Mouse (Mus musculus) layer of hippocampus, adult 2 months (tissue): ENCODE results near the gene Slc13a5. TPM values are rescaled to one million over a fixed set of nuclear protein-coding genes. Genes with fewer than 3 reads are reported as not detected.

Experiments used
- DNase-seq, 2 experiments: peaks; one replicate each; pipeline ENCODE4 v3.0.0; 2022; ENCODE audit warnings: low spot score in 2 of 2
- H3K27ac ChIP-seq: fragments of 200-600 bp; 2 replicates; pipeline ENCODE4 v1.8.1; 2022
- H3K4me3 ChIP-seq: fragments of 200-600 bp; 2 replicates; pipeline ENCODE4 v1.8.1; 2022; ENCODE audit warnings: mild to moderate bottlenecking
- CTCF ChIP-seq: fragments of 200-600 bp; conservative IDR thresholded peaks from 2 replicates; pipeline ENCODE4 v1.8.1; 2022; ENCODE audit warnings: antibody characterized with exemption, mild to moderate bottlenecking, moderate library complexity
- total RNA-seq, 2 experiments: library from RNA; stranded (reverse); gene quantifications; 2 replicates each; pipeline ENCODE4 v1.2.3; 2021

The Slc13a5 gene
- total RNA-seq, 2 experiments from 2014 or later = 6.6 to 7.5 TPM

- no peak for DNase-seq
- Histone ChIP-seq H3K4me3 (no peak overlapping the region), H3K27ac (no peak overlapping the region)
- TF ChIP-seq CTCF = peak; percentile 62
Observed at GRCm38 (mm10) chr11:72240062-72240860, 26.8 kb downstream of the Slc13a5 start.

- TF ChIP-seq CTCF = no peak
- DNase-seq = peak; percentile 36 to 65
- H3K4me3 ChIP-seq = no peak overlapping the region
- peak overlapping the region; percentile 69; the same call in 1 of the 2 replicates for H3K27ac ChIP-seq
Observed at GRCm38 (mm10) chr11:72234013-72234412, 33.0 kb downstream of the Slc13a5 start.

GRCm38 (mm10) chr11:72232991-72233390, 34.0 kb downstream of the Slc13a5 start:
- H3K4me3 ChIP-seq = no peak overlapping the region
- no peak for DNase-seq
- H3K27ac ChIP-seq = no peak overlapping the region
- no peak for TF ChIP-seq CTCF

- no peak overlapping the region for H3K27ac ChIP-seq
- H3K4me3 ChIP-seq = no peak overlapping the region
- DNase-seq = no peak
- TF ChIP-seq CTCF = no peak
Observed at GRCm38 (mm10) chr11:72232068-72232467, 35.0 kb downstream of the Slc13a5 start.

- H3K27ac ChIP-seq = no peak overlapping the region
- TF ChIP-seq CTCF = no peak
- DNase-seq = no peak
Observed at GRCm38 (mm10) chr11:72228513-72228912, 38.5 kb downstream of the Slc13a5 start.

GRCm38 (mm10) chr11:72226901-72227300, 40.1 kb downstream of the Slc13a5 start:
- Histone ChIP-seq H3K27ac (no peak overlapping the region), H3K4me3 (no peak overlapping the region)
- DNase-seq = no peak
- TF ChIP-seq CTCF = no peak

More at GRCm38 (mm10) chr11:72228513-72228912, 38.5 kb downstream of the Slc13a5 start:
- no peak overlapping the region for H3K4me3 ChIP-seq

- no peak overlapping the region for H3K4me3 ChIP-seq
- no peak for TF ChIP-seq CTCF
- H3K27ac ChIP-seq = peak overlapping the region; percentile 51; the same call in 1 of the 2 replicates
- no peak for DNase-seq
Observed at GRCm38 (mm10) chr11:72226020-72226791, 40.8 kb downstream of the Slc13a5 start.

GRCm38 (mm10) chr11:72224865-72225264, 42.2 kb downstream of the Slc13a5 start:
- no peak overlapping the region for H3K4me3 ChIP-seq
- no peak overlapping the region for H3K27ac ChIP-seq
- peak; percentile 99 for TF ChIP-seq CTCF
- DNase-seq = peak; percentile 63 to 84

- DNase-seq = no peak
- Histone ChIP-seq H3K27ac (no peak overlapping the region), H3K4me3 (no peak overlapping the region)
- TF ChIP-seq CTCF = no peak
Observed at GRCm38 (mm10) chr11:72223414-72223813, 43.6 kb downstream of the Slc13a5 start.

GRCm38 (mm10) chr11:72221278-72221677, 45.7 kb downstream of the Slc13a5 start:
- DNase-seq = peak in 1 of 2 experiments; percentile 75
- no peak overlapping the region for H3K27ac ChIP-seq
- no peak overlapping the region for H3K4me3 ChIP-seq
- TF ChIP-seq CTCF = peak; percentile 97

- no peak for DNase-seq
- Histone ChIP-seq H3K4me3 (no peak overlapping the region), H3K27ac (0 out of 2 replicates have a peak overlapping the region, but pooled peaks have one; percentile 10)
- TF ChIP-seq CTCF = no peak
Observed at GRCm38 (mm10) chr11:72217116-72217515, 49.9 kb downstream of the Slc13a5 start.

- peak; percentile 72 to 75 for DNase-seq
- Histone ChIP-seq H3K4me3 (peak within 1 kb of the TSS; percentile 90), H3K27ac (peak within 1 kb of the TSS; percentile 82)
- no peak for TF ChIP-seq CTCF
Observed at GRCm38 (mm10) chr11:72215410-72215797, 51.6 kb downstream of the Slc13a5 start, which contains the start of gene Med31. TSS of gene Med31 (minus strand) at chr11:72215592.
